Mouse (Mus musculus): ENCODE data around the gene Tm9sf4. TPM values are rescaled to one million over a fixed set of nuclear protein-coding genes. Genes with fewer than 3 reads are reported as not detected.

The Tm9sf4 gene
- polyA plus RNA-seq, 1 experiment from 2014 or later = 67.9 TPM

- H3K9me3 ChIP-seq (ENCODE audit: control insufficient read depth, low read length) = no peaks in the 10 kb centered on the region
- H3K4me2 ChIP-seq (ENCODE audit: low read length) = peak within 1 kb of the TSS; percentile 96
- H3K4me3 ChIP-seq (ENCODE audit: control insufficient read depth in 1 of 2, insufficient read depth in 1 of 2, low read depth in 1 of 2, low read length in 2 of 2) = peak within 1 kb of the TSS; percentile 64 to 74
- ATAC-seq (ENCODE audit: insufficient number of reproducible peaks, insufficient read depth, low FRiP score, low read depth) = peak; percentile 60; the same call in 1 of the 2 replicates
- peaks cover 2 to 15% of the 10 kb centered on the region in 2 experiments; a peak in 3 of 4 replicates for H3K4me1 ChIP-seq (ENCODE audit: control insufficient read depth in 2 of 2, insufficient read depth in 2 of 2, low read length in 2 of 2)
- peak within 1 kb of the TSS; percentile 51 to 62 for H3K27ac ChIP-seq (replicated peaks in 1 of 2; ENCODE audit: control insufficient read depth in 1 of 2, insufficient read depth in 1 of 2, low read depth in 2 of 2, low read length in 2 of 2)
- no peaks in the 10 kb centered on the region for H3K27me3 ChIP-seq (ENCODE audit: control insufficient read depth, insufficient read depth, low read length)
- WGBS = under 1% methylated on average over 31 of the region's 31 CpGs
- peaks cover 27% of the 10 kb centered on the region for H3K36me3 ChIP-seq (ENCODE audit: control insufficient read depth, insufficient read depth, low read length)
- peak within 1 kb of the TSS; percentile 87 for H3K9ac ChIP-seq (ENCODE audit: low read length)
These were observed 64.0 kb downstream of the Tm9sf4 start, which contains the start of gene Tspyl3 for GRCm38 (mm10) chr2:153224946-153225594. TSS of gene Tspyl3 (minus strand) at chr2:153225441.

DNA sequence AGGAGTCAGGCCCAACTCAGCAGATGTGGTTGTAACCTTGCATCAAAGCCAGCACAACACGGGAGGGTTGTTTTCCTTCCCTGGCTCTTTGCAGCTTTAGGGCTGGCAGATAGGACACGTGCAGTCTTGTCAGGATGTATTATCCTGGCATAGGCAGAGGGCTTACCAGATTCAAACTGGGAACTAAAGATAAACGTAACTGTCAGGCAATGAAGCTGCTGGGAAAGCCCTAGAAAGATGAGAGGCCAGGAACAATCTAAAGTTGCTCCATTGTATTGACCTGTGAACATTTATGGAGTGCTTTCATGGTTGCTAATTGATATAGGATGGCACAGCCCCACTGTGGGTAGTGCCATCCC is 64.5 kb downstream of the Tm9sf4 start:
- Histone ChIP-seq H3K9ac (ENCODE audit: low read length) (peak overlapping the region; percentile 87), H3K36me3 (ENCODE audit: control insufficient read depth, insufficient read depth, low read length) (peaks cover 32% of the 10 kb centered on the region), H3K4me2 (ENCODE audit: low read length) (peak overlapping the region; percentile 96), H3K4me3 (ENCODE audit: control insufficient read depth in 1 of 2, insufficient read depth in 1 of 2, low read depth in 1 of 2, low read length in 2 of 2) (peak overlapping the region; percentile 64 to 74), H3K27ac (replicated peaks in 1 of 2; ENCODE audit: control insufficient read depth in 1 of 2, insufficient read depth in 1 of 2, low read depth in 2 of 2, low read length in 2 of 2) (no peak overlapping the region), H3K4me1 (ENCODE audit: control insufficient read depth in 2 of 2, insufficient read depth in 2 of 2, low read length in 2 of 2) (peaks cover 2 to 15% of the 10 kb centered on the region in 2 experiments; a peak in 3 of 4 replicates), H3K9me3 (ENCODE audit: control insufficient read depth, low read length) (no peaks in the 10 kb centered on the region), H3K27me3 (ENCODE audit: control insufficient read depth, insufficient read depth, low read length) (no peaks in the 10 kb centered on the region)
- 6% methylated on average over 3 of the region's 3 CpGs for WGBS
- 0 out of 2 replicates have a peak, but pooled peaks have one; percentile 2 for ATAC-seq (ENCODE audit: insufficient number of reproducible peaks, insufficient read depth, low FRiP score, low read depth)

GRCm38 (mm10) chr2:153227959-153228358 is 66.9 kb downstream of the Tm9sf4 start:
- Histone ChIP-seq H3K27ac (replicated peaks in 1 of 2; ENCODE audit: control insufficient read depth in 1 of 2, insufficient read depth in 1 of 2, low read depth in 2 of 2, low read length in 2 of 2) (no peak overlapping the region), H3K9me3 (ENCODE audit: control insufficient read depth, low read length) (no peaks in the 10 kb centered on the region), H3K36me3 (ENCODE audit: control insufficient read depth, insufficient read depth, low read length) (peaks cover 56% of the 10 kb centered on the region), H3K27me3 (ENCODE audit: control insufficient read depth, insufficient read depth, low read length) (no peaks in the 10 kb centered on the region), H3K9ac (ENCODE audit: low read length) (no peak overlapping the region), H3K4me1 (ENCODE audit: control insufficient read depth in 2 of 2, insufficient read depth in 2 of 2, low read length in 2 of 2) (peaks cover 2 to 15% of the 10 kb centered on the region in 2 experiments; a peak in 3 of 4 replicates), H3K4me2 (ENCODE audit: low read length) (no peak overlapping the region), H3K4me3 (ENCODE audit: control insufficient read depth in 1 of 2, insufficient read depth in 1 of 2, low read depth in 1 of 2, low read length in 2 of 2) (no peak overlapping the region)
- no peak for ATAC-seq (ENCODE audit: insufficient number of reproducible peaks, insufficient read depth, low FRiP score, low read depth)
- 58% methylated on average over 4 of the region's 4 CpGs for WGBS

DNA sequence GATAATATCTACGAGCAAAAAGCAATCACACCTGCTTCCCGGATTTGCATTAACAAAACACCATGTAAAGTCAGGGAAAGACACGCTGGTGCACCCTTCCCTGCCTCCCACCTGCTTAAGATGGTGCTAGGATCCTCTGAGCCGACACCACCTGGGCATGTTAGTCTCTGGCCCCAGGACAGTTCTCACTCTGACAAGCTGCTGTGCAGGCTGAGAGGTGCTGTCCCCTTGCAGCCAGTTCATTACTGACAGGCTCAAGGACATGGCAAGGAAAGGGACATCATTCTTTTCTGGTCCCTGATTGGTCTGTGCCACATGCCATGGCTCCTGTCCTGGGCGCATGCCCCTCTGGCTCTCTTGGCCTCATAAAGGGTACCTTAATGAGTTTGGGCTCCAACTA is 67.4 kb downstream of the Tm9sf4 start:
- Histone ChIP-seq H3K4me3 (ENCODE audit: control insufficient read depth in 1 of 2, insufficient read depth in 1 of 2, low read depth in 1 of 2, low read length in 2 of 2) (no peak overlapping the region), H3K4me2 (ENCODE audit: low read length) (no peak overlapping the region), H3K9ac (ENCODE audit: low read length) (no peak overlapping the region), H3K27me3 (ENCODE audit: control insufficient read depth, insufficient read depth, low read length) (no peaks in the 10 kb centered on the region), H3K36me3 (ENCODE audit: control insufficient read depth, insufficient read depth, low read length) (peaks cover 61% of the 10 kb centered on the region), H3K27ac (replicated peaks in 1 of 2; ENCODE audit: control insufficient read depth in 1 of 2, insufficient read depth in 1 of 2, low read depth in 2 of 2, low read length in 2 of 2) (0 out of 4 replicates have a peak overlapping the region, but pooled peaks of 1 of the 2 experiments have one; percentile 2), H3K9me3 (ENCODE audit: control insufficient read depth, low read length) (no peaks in the 10 kb centered on the region), H3K4me1 (ENCODE audit: control insufficient read depth in 2 of 2, insufficient read depth in 2 of 2, low read length in 2 of 2) (peaks cover 2 to 15% of the 10 kb centered on the region in 2 experiments; a peak in 3 of 4 replicates)
- 71% methylated on average over 5 of the region's 5 CpGs for WGBS
- ATAC-seq (ENCODE audit: insufficient number of reproducible peaks, insufficient read depth, low FRiP score, low read depth) = no peak

DNA sequence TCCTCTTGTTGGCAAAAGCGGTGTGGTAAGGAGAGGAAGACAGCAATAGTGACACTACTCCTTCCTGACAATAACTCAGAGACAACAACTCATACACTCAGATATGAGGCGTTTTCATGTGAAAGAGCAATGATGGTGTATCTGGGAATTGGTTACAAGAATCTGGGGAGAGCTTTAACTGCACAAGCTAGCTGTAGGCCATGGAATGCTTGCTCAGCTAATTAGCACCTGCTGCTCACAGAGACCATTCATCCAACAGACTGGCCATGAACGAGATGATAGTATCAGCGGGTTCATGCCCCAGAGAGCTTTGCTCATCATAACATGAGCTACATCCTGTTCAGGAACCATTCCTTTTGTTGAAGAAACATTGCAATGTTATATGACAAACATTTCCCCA is 76.1 kb downstream of the Tm9sf4 start:
- no peaks in the 10 kb centered on the region for H3K27me3 ChIP-seq (ENCODE audit: control insufficient read depth, insufficient read depth, low read length)
- H3K4me1 ChIP-seq (ENCODE audit: control insufficient read depth in 2 of 2, insufficient read depth in 2 of 2, low read length in 2 of 2) = peaks cover 8 to 32% of the 10 kb centered on the region in 2 experiments
- peaks cover 47% of the 10 kb centered on the region for H3K36me3 ChIP-seq (ENCODE audit: control insufficient read depth, insufficient read depth, low read length)
- H3K27ac ChIP-seq (replicated peaks in 1 of 2; ENCODE audit: control insufficient read depth in 1 of 2, insufficient read depth in 1 of 2, low read depth in 2 of 2, low read length in 2 of 2) = no peak overlapping the region
- no peaks in the 10 kb centered on the region for H3K9me3 ChIP-seq (ENCODE audit: control insufficient read depth, low read length)
- H3K9ac ChIP-seq (ENCODE audit: low read length) = no peak overlapping the region
- ATAC-seq (ENCODE audit: insufficient number of reproducible peaks, insufficient read depth, low FRiP score, low read depth) = no peak
- no peak overlapping the region for H3K4me3 ChIP-seq (ENCODE audit: control insufficient read depth in 1 of 2, insufficient read depth in 1 of 2, low read depth in 1 of 2, low read length in 2 of 2)
- 65% methylated on average over 4 of the region's 4 CpGs for WGBS
- H3K4me2 ChIP-seq (ENCODE audit: low read length) = no peak overlapping the region

- Histone ChIP-seq H3K9ac (ENCODE audit: low read length) (peak overlapping the region; percentile 99), H3K27ac (replicated peaks in 1 of 2; ENCODE audit: control insufficient read depth in 1 of 2, insufficient read depth in 1 of 2, low read depth in 2 of 2, low read length in 2 of 2) (0 out of 4 replicates have a peak overlapping the region, but pooled peaks of 1 of the 2 experiments have one; percentile 1), H3K27me3 (ENCODE audit: control insufficient read depth, insufficient read depth, low read length) (no peaks in the 10 kb centered on the region), H3K4me2 (ENCODE audit: low read length) (peak overlapping the region; percentile 91; the same call in 1 of the 2 replicates), H3K36me3 (ENCODE audit: control insufficient read depth, insufficient read depth, low read length) (peaks cover 40% of the 10 kb centered on the region), H3K9me3 (ENCODE audit: control insufficient read depth, low read length) (no peaks in the 10 kb centered on the region), H3K4me1 (ENCODE audit: control insufficient read depth in 2 of 2, insufficient read depth in 2 of 2, low read length in 2 of 2) (peaks cover 9 to 37% of the 10 kb centered on the region in 2 experiments), H3K4me3 (ENCODE audit: control insufficient read depth in 1 of 2, insufficient read depth in 1 of 2, low read depth in 1 of 2, low read length in 2 of 2) (no peak overlapping the region)
- ATAC-seq (ENCODE audit: insufficient number of reproducible peaks, insufficient read depth, low FRiP score, low read depth) = no peak
- 70% methylated on average over 4 of the region's 4 CpGs for WGBS
These were observed 76.8 kb downstream of the Tm9sf4 start for GRCm38 (mm10) chr2:153237891-153238290.

DNA sequence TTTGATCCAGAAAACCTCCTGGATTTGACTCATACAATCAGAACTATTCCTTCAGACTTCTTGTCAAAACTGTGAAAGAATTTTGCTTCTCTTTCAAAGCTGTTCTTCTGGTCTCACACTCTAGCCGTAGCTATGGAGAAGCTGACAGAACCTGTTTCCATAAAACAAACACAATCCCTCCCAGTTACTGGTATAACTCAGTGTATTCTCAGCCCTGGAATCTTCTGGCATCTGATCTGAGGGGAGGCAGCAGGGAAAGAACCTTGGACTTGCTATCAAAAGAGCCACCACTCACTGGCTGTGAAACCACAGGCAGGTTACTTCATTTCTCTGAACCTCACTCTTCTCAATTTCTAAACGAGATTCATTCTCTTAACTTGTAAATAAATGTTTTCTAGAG is 77.3 kb downstream of the Tm9sf4 start:
- Histone ChIP-seq H3K9me3 (ENCODE audit: control insufficient read depth, low read length) (no peaks in the 10 kb centered on the region), H3K27ac (replicated peaks in 1 of 2; ENCODE audit: control insufficient read depth in 1 of 2, insufficient read depth in 1 of 2, low read depth in 2 of 2, low read length in 2 of 2) (peak overlapping the region in 1 of 2 experiments; percentile 95; a peak in 2 of 4 replicates), H3K4me3 (ENCODE audit: control insufficient read depth in 1 of 2, insufficient read depth in 1 of 2, low read depth in 1 of 2, low read length in 2 of 2) (no peak overlapping the region), H3K4me1 (ENCODE audit: control insufficient read depth in 2 of 2, insufficient read depth in 2 of 2, low read length in 2 of 2) (peaks cover 9 to 37% of the 10 kb centered on the region in 2 experiments), H3K27me3 (ENCODE audit: control insufficient read depth, insufficient read depth, low read length) (no peaks in the 10 kb centered on the region), H3K36me3 (ENCODE audit: control insufficient read depth, insufficient read depth, low read length) (peaks cover 35% of the 10 kb centered on the region), H3K9ac (ENCODE audit: low read length) (peak overlapping the region; percentile 99), H3K4me2 (ENCODE audit: low read length) (peak overlapping the region; percentile 91)
- ATAC-seq (ENCODE audit: insufficient number of reproducible peaks, insufficient read depth, low FRiP score, low read depth) = no peak
- 45% methylated on average over 2 of the region's 2 CpGs for WGBS

Measured in heart, embryonic 14.5 days (tissue).